ENCODE assay signal across 9 mouse cellular contexts in the genomic region with DNA sequence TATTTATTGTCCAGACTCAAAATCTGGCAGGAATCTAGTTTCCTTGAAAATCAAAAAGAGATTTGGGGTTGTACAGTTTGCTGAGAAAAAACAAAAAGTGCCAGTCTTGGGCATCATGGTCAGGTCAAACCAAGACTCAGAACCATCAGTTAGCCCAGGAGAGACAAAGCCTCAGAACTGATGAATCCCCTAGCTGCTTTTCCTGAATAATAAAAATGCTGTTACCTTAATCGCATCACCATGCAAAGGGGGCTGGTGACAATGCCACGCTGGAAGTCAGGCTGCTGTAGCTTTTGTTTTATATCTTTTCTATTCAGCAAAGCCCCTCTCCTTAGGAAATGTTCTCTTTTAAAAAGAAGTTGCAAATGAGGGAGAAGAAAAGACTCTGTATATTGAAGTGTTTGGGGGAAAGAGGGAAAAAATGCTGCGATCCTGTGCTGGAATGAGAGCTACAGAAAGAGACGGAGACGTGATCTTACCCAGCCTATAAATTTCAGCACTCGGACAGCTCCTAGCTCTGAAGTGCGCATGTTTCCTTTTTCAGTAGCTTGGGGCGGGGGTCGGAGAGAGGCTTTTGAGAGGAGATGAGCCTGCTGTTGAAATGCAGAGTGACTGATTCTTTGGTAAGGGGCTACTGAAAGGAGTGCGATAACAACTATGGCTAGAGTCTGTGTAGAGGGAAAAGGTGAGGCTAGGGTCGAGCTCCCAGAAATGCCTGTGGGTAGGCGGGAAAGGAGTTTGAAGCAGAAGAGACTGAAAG. TPM values are rescaled to one million over a fixed set of nuclear protein-coding genes. Genes with fewer than 3 reads are reported as not detected.
A peak's percentile ranks its signal among the peaks of the same experiment; 100 is the strongest.
DNase-seq lines count a peak whose midpoint lies in the region; ATAC-seq and TF ChIP-seq lines count a peak whose summit lies in the region.
"Had no signal": no experiment of that assay in that cellular context is flagged by ENCODE, and none has a peak within 500 bp of the region (broad histone marks: within the 10 kb centered on the region; RNA-seq: fewer than 3 reads in every experiment).

TSS of gene Glra2 (minus strand) at position 455 of the 760 bp plus-strand sequence.

- dilution Hi-C loops in CH12.LX (cut with MboI; ENCODE audit: extremely low pct_ligation_motif_present, extremely low pct_unique_long_range_greater_than_20kb, low sequenced_read_pairs) = no loop called here

- H3K27ac ChIP-seq in heart, embryonic 11.5 days (ENCODE audit: low read depth, low read length) = no peak within 1 kb of the TSS
- H3K27ac ChIP-seq in CH12.LX (ENCODE audit: insufficient read depth, low read depth) = no peak within 1 kb of the TSS
- H3K27ac ChIP-seq in hindbrain, embryonic 12.5 days = peak within 1 kb of the TSS; percentile 7; the same call in 1 of the 2 replicates
- no peak within 1 kb of the TSS for H3K27ac ChIP-seq in liver, adult 2 months (replicated peaks; ENCODE audit: insufficient read depth, low read depth, low read length)
- H3K27ac ChIP-seq: macrophage had no signal

- no peak for TF ChIP-seq EP300 in CH12.LX (IDR thresholded peaks at IDR 0.05; ENCODE audit: low read length)

- H3K4me1 ChIP-seq in heart, embryonic 11.5 days (ENCODE audit: control insufficient read depth, insufficient read depth, low read length) = no peaks in the 10 kb centered on the region
- H3K4me1 ChIP-seq in CH12.LX (ENCODE audit: control insufficient read depth in 1 of 2, insufficient read depth in 2 of 2) = no peaks in the 10 kb centered on the region
- no peaks in the 10 kb centered on the region for H3K4me1 ChIP-seq in hindbrain, embryonic 12.5 days
- H3K4me1 ChIP-seq in liver, adult 2 months (ENCODE audit: control insufficient read depth, insufficient read depth, low read length) = no peaks in the 10 kb centered on the region

- H3K36me3 ChIP-seq in heart, embryonic 11.5 days (ENCODE audit: control insufficient read depth, insufficient read depth, low read length) = no peaks in the 10 kb centered on the region
- no peaks in the 10 kb centered on the region for H3K36me3 ChIP-seq in CH12.LX (replicated peaks in 1 of 2; ENCODE audit: control insufficient read depth in 1 of 2, insufficient read depth in 1 of 2, low read length in 1 of 2)
- no peaks in the 10 kb centered on the region for H3K36me3 ChIP-seq in hindbrain, embryonic 12.5 days
- H3K36me3 ChIP-seq in liver, adult 2 months (ENCODE audit: control insufficient read depth, insufficient read depth, low read length) = no peaks in the 10 kb centered on the region

- no peak for TF ChIP-seq POLR2A in CH12.LX (IDR thresholded peaks at IDR 0.05; ENCODE audit: low read depth, low read length)
- TF ChIP-seq POLR2A in liver, adult 2 months (IDR thresholded peaks at IDR 0.05; ENCODE audit: extremely low read depth, insufficient read depth, low read length) = no peak

- H3K27me3 ChIP-seq in heart, embryonic 11.5 days (ENCODE audit: control insufficient read depth, insufficient read depth, low read length) = no peaks in the 10 kb centered on the region
- H3K27me3 ChIP-seq in CH12.LX (replicated peaks) = no peaks in the 10 kb centered on the region
- H3K27me3 ChIP-seq in hindbrain, embryonic 12.5 days = no peaks in the 10 kb centered on the region
- H3K27me3 ChIP-seq in liver, adult 2 months (ENCODE audit: control insufficient read depth, insufficient read depth, low read length) = no peaks in the 10 kb centered on the region

- H3K4me2 ChIP-seq in heart, embryonic 11.5 days = peak within 1 kb of the TSS; percentile 59
- H3K4me2 ChIP-seq in CH12.LX (ENCODE audit: insufficient read depth, low read depth, poor library complexity, severe bottlenecking) = no peak within 1 kb of the TSS
- H3K4me2 ChIP-seq in hindbrain, embryonic 12.5 days (replicated peaks) = peak within 1 kb of the TSS; percentile 50

- in situ Hi-C loops in CH12.LX (cut with MboI; ENCODE audit: low pct_ligation_motif_present, low pct_unique_long_range_greater_than_20kb, low sequenced_read_pairs) = no loop called here

- no peak for TF ChIP-seq RAD21 in CH12.LX (IDR thresholded peaks at IDR 0.05; ENCODE audit: low read depth, low read length)

- DNase-seq in heart, adult 8-10 months (ENCODE audit: low spot score) = no peak
- DNase-seq in CH12.LX (ENCODE audit: extremely low read depth) = peak; percentile 8
- DNase-seq in embryo, embryonic 10 days (ENCODE audit: low spot score) = peak; percentile 71
- DNase-seq in liver, adult 2 months (ENCODE audit: extremely low read depth, low read depth, low spot score) = peak; percentile 0
- DNase-seq in right cerebral cortex, postnatal 4 days = peak; percentile 14
- no peak for DNase-seq in natural killer cell, adult 2 months (ENCODE audit: low spot score in 2 of 2)

- WGBS in heart, embryonic 11.5 days (ENCODE audit: insufficient replicate concordance) = 17% methylated on average over 12 of the region's 12 CpGs
- 17% methylated on average over 12 of the region's 12 CpGs for WGBS in hindbrain, embryonic 12.5 days
- 11% methylated on average over 12 of the region's 12 CpGs for WGBS in liver, adult 2 months

- H3K79me2 ChIP-seq in CH12.LX (replicated peaks; ENCODE audit: control insufficient read depth, extremely low read depth, insufficient read depth, poor library complexity, severe bottlenecking) = no peaks in the 10 kb centered on the region
- H3K79me2 ChIP-seq in liver, adult 2 months (ENCODE audit: control insufficient read depth, insufficient read depth, low read length) = no peaks in the 10 kb centered on the region

- H3K4me3 ChIP-seq in heart, embryonic 11.5 days (ENCODE audit: low read depth, low read length) = peak within 1 kb of the TSS; percentile 25
- H3K4me3 ChIP-seq in CH12.LX (replicated peaks in 1 of 3; ENCODE audit: low read depth in 2 of 3, low read length in 2 of 3, poor library complexity in 1 of 3) = no peak within 1 kb of the TSS
- peak within 1 kb of the TSS; percentile 23 for H3K4me3 ChIP-seq in hindbrain, embryonic 12.5 days
- H3K4me3 ChIP-seq in liver, adult 2 months (ENCODE audit: insufficient read depth, low read depth, low read length) = no peak within 1 kb of the TSS

- no peak for ATAC-seq in heart, embryonic 11.5 days (replicated peaks; ENCODE audit: insufficient number of reproducible peaks, low FRiP score, low TSS enrichment)
- ATAC-seq in hindbrain, embryonic 12.5 days (ENCODE audit: low FRiP score) = 0 out of 2 replicates have a peak, but pooled peaks have one; percentile 26

- no peaks in the 10 kb centered on the region for H3K9me3 ChIP-seq in heart, embryonic 11.5 days (replicated peaks; ENCODE audit: control insufficient read depth, low read length)
- H3K9me3 ChIP-seq in CH12.LX (replicated peaks; ENCODE audit: low read length) = no peaks in the 10 kb centered on the region
- no peaks in the 10 kb centered on the region for H3K9me3 ChIP-seq in hindbrain, embryonic 12.5 days (replicated peaks)

- no peak within 1 kb of the TSS for H3K9ac ChIP-seq in heart, embryonic 11.5 days (ENCODE audit: low read depth, low read length)
- H3K9ac ChIP-seq in CH12.LX (ENCODE audit: insufficient read depth, low read depth) = no peak within 1 kb of the TSS
- no peak within 1 kb of the TSS for H3K9ac ChIP-seq in hindbrain, embryonic 12.5 days
- H3K9ac ChIP-seq in liver, adult 2 months (ENCODE audit: low read depth, low read length) = no peak within 1 kb of the TSS

- TF ChIP-seq CTCF in CH12.LX (conservative IDR thresholded peaks at IDR 0.05 in 1 of 2, IDR thresholded peaks at IDR 0.05 in 1 of 2; ENCODE audit: low read depth in 2 of 2, low read length in 2 of 2) = no peak
- no peak for TF ChIP-seq CTCF in liver, adult 2 months (IDR thresholded peaks at IDR 0.05; ENCODE audit: low read depth, low read length)

TF ChIP-seq in CH12.LX, 34 proteins besides CTCF, POLR2A, EP300 and RAD21:
- no peak for TF ChIP-seq NRF1 (IDR thresholded peaks at IDR 0.05; ENCODE audit: low read depth, low read length)
- TF ChIP-seq ZKSCAN1 (IDR thresholded peaks at IDR 0.05; ENCODE audit: borderline replicate concordance, low read depth, low read length) = no peak
- no peak for TF ChIP-seq KAT2A (IDR thresholded peaks at IDR 0.05; ENCODE audit: insufficient replicate concordance, low read length)
- no peak for TF ChIP-seq JUN (IDR thresholded peaks at IDR 0.05; ENCODE audit: insufficient read depth, low read depth, low read length)
- no peak for TF ChIP-seq SMC3 (IDR thresholded peaks at IDR 0.05; ENCODE audit: low read depth, low read length)
- TF ChIP-seq ZC3H11A (IDR thresholded peaks at IDR 0.05; ENCODE audit: low read depth, low read length) = no peak
- no peak for TF ChIP-seq NELFE (IDR thresholded peaks at IDR 0.05; ENCODE audit: low read depth, low read length)
- no peak for TF ChIP-seq SIN3A (IDR thresholded peaks at IDR 0.05; ENCODE audit: low read length)
- no peak for TF ChIP-seq UBTF (IDR thresholded peaks at IDR 0.05; ENCODE audit: low read depth, low read length)
- no peak for TF ChIP-seq MXI1 (IDR thresholded peaks at IDR 0.05; ENCODE audit: low read depth, low read length)
- TF ChIP-seq TBP (conservative IDR thresholded peaks at IDR 0.05; ENCODE audit: low read depth, low read length) = no peak
- no peak for TF ChIP-seq CHD2 (IDR thresholded peaks at IDR 0.05; ENCODE audit: low read length)
- no peak for TF ChIP-seq ZMIZ1 (IDR thresholded peaks at IDR 0.05; ENCODE audit: low read depth, low read length)
- no peak for TF ChIP-seq USF2 (conservative IDR thresholded peaks at IDR 0.05; ENCODE audit: low read depth, low read length)
- no peak for TF ChIP-seq CHD1 (IDR thresholded peaks at IDR 0.05; ENCODE audit: low read depth, low read length)
- no peak for TF ChIP-seq E2F4 (IDR thresholded peaks at IDR 0.05; ENCODE audit: insufficient replicate concordance, low read depth, low read length)

RNA-seq across cellular contexts. Expression of gene Glra2, which starts in this region (rescaled TPM):
- polyA plus RNA-seq in heart, embryonic 11.5 days (2014; fragmentation: Nextera tagmentation; extraction: Ambion mirVana) = not detected in 2 replicates
- total RNA-seq in heart, adult 8-10 months (2022) = not detected
- not detected in 2 replicates for total RNA-seq in CH12.LX (2012; rRNA removed)
- total RNA-seq in CH12.LX (2014; rRNA removed) = not detected in 2 replicates
- polyA plus RNA-seq in CH12.LX (2012; ENCODE audit: insufficient read length, low read depth) = not detected in 2 replicates
- 6.5 and 8.5 TPM in 2 replicates for polyA plus RNA-seq in hindbrain, embryonic 12.5 days (2016; fragmentation: Nextera tagmentation; extraction: Ambion mirVana)
- not detected in 2 replicates for total RNA-seq in liver, adult 2 months (2014; rRNA removed)
- not detected in 2 replicates for polyA plus RNA-seq in liver, adult 2 months (2012; rRNA removed)
- polyA plus RNA-seq: macrophage had no signal

Comparison
In these comparisons a context has a peak if more than half of its experiments do, and no peak if none do; other contexts are left out.
1. Peak in DNase-seq in CH12.LX; RNA of the gene not detected or under 1 TPM.
2. Peak in DNase-seq in liver, adult 2 months; RNA of the gene not detected or under 1 TPM.
3. H3K4me3 ChIP-seq: peak in heart, embryonic 11.5 days (single experiment) and hindbrain, embryonic 12.5 days (single experiment); none in CH12.LX (0 of 3) and liver, adult 2 months (single experiment).
4. DNase-seq: peak in embryo, embryonic 10 days (single experiment) and right cerebral cortex, postnatal 4 days (single experiment); none in heart, adult 8-10 months (single experiment) and natural killer cell, adult 2 months (0 of 2).